Mouse (Mus musculus): ENCODE measurements around the gene Actg2. TPM values are rescaled to one million over a fixed set of nuclear protein-coding genes. Genes with fewer than 3 reads are reported as not detected.

The Actg2 gene
- polyA plus RNA-seq (2014; fragmentation: Illumina TruSeq; extraction: RNeasy Lipid Tissue Mini Kit (QIAGEN cat#74804); ENCODE audit: low read depth, low replicate concordance): 787 TPM

GRCm38 (mm10) chr6:83536028-83536794 is at the start of gene Actg2:
Actg2 (minus strand) TSS chr6:83536265.

GRCm38 (mm10) chr6:83572671-83573070 is 36.6 kb upstream of the Actg2 start, which contains the start of gene Stambp:
Stambp (minus strand) TSS chr6:83572729.

GRCm38 (mm10) chr6:83506258-83507167 is 29.6 kb downstream of the Actg2 start, which contains the start of gene Dguok:
Dguok (minus strand) TSS chr6:83506969.

Other genes with a start within 250 kb of the Actg2 start
- gene Mthfd2, start 210.4 kb downstream of the Actg2 start, polyA plus RNA-seq (2014; fragmentation: Illumina TruSeq; extraction: RNeasy Lipid Tissue Mini Kit (QIAGEN cat#74804); ENCODE audit: low read depth, low replicate concordance): 87.5 TPM
- gene Mob1a, start 210.2 kb downstream of the Actg2 start, polyA plus RNA-seq (2014; fragmentation: Illumina TruSeq; extraction: RNeasy Lipid Tissue Mini Kit (QIAGEN cat#74804); ENCODE audit: low read depth, low replicate concordance): 79.4 TPM
- 72.0 TPM for gene Bola3, start 187.1 kb downstream of the Actg2 start, polyA plus RNA-seq (2014; fragmentation: Illumina TruSeq; extraction: RNeasy Lipid Tissue Mini Kit (QIAGEN cat#74804); ENCODE audit: low read depth, low replicate concordance)
- 17.2 TPM for gene Tet3, start 77.2 kb downstream of the Actg2 start, polyA plus RNA-seq (2014; fragmentation: Illumina TruSeq; extraction: RNeasy Lipid Tissue Mini Kit (QIAGEN cat#74804); ENCODE audit: low read depth, low replicate concordance)
- gene Dguok, start 29.3 kb downstream of the Actg2 start, polyA plus RNA-seq (2014; fragmentation: Illumina TruSeq; extraction: RNeasy Lipid Tissue Mini Kit (QIAGEN cat#74804); ENCODE audit: low read depth, low replicate concordance): 54.3 TPM
- gene Stambp, start 36.5 kb upstream of the Actg2 start, polyA plus RNA-seq (2014; fragmentation: Illumina TruSeq; extraction: RNeasy Lipid Tissue Mini Kit (QIAGEN cat#74804); ENCODE audit: low read depth, low replicate concordance): 24.4 TPM
- not detected for gene Clec4f, start 119.9 kb upstream of the Actg2 start, polyA plus RNA-seq (2014; fragmentation: Illumina TruSeq; extraction: RNeasy Lipid Tissue Mini Kit (QIAGEN cat#74804); ENCODE audit: low read depth, low replicate concordance)
- not detected for gene Cd207, start 141.6 kb upstream of the Actg2 start, polyA plus RNA-seq (2014; fragmentation: Illumina TruSeq; extraction: RNeasy Lipid Tissue Mini Kit (QIAGEN cat#74804); ENCODE audit: low read depth, low replicate concordance)
- not detected for gene Vax2, start 175.0 kb upstream of the Actg2 start, polyA plus RNA-seq (2014; fragmentation: Illumina TruSeq; extraction: RNeasy Lipid Tissue Mini Kit (QIAGEN cat#74804); ENCODE audit: low read depth, low replicate concordance)
- gene Atp6v1b1, start 206.7 kb upstream of the Actg2 start, polyA plus RNA-seq (2014; fragmentation: Illumina TruSeq; extraction: RNeasy Lipid Tissue Mini Kit (QIAGEN cat#74804); ENCODE audit: low read depth, low replicate concordance): 9.2 TPM
- gene Ankrd53, start 226.4 kb upstream of the Actg2 start, polyA plus RNA-seq (2014; fragmentation: Illumina TruSeq; extraction: RNeasy Lipid Tissue Mini Kit (QIAGEN cat#74804); ENCODE audit: low read depth, low replicate concordance): 0.46 TPM
- gene Tex261, start 239.5 kb upstream of the Actg2 start, polyA plus RNA-seq (2014; fragmentation: Illumina TruSeq; extraction: RNeasy Lipid Tissue Mini Kit (QIAGEN cat#74804); ENCODE audit: low read depth, low replicate concordance): 71.7 TPM

All from adipose tissue, adult 10 weeks (tissue).